Mouse (Mus musculus) embryonic facial prominence, embryonic 11.5 days (tissue): Measurements from ENCODE around the gene Ddx20. TPM values are rescaled to one million over a fixed set of nuclear protein-coding genes. Genes with fewer than 3 reads are reported as not detected.

Experiments used
- ATAC-seq: fragments of 200-750 bp; cut with Nextera tagmentation; replicated peaks from 2 replicates; pipeline ENCODE4 v1.8.0; 2017; ENCODE audit warnings: low read depth; ENCODE audit not compliant: insufficient number of reproducible peaks, low FRiP score, low TSS enrichment
- DNase-seq: peaks from one replicate; pipeline ENCODE4 v3.0.0-alpha.2; 2015; ENCODE audit warnings: low spot score
- H3K27ac ChIP-seq: fragments of 300-500 bp; sonication (generic); replicated peaks from 2 replicates; pipeline ENCODE4 v1.5.1; 2014; ENCODE audit warnings: mild to moderate bottlenecking, low read depth, low read length, control low read depth
- H3K27me3 ChIP-seq: fragments of 300-500 bp; sonication (generic); 2 replicates; pipeline ENCODE4 v1.6.1; 2014; ENCODE audit warnings: mild to moderate bottlenecking, low read length, moderate library complexity, mixed read lengths; ENCODE audit not compliant: control insufficient read depth, insufficient read depth
- H3K36me3 ChIP-seq: fragments of 300-500 bp; sonication (generic); replicated peaks from 2 replicates; pipeline ENCODE4 v1.6.1; 2014; ENCODE audit warnings: low read depth, mild to moderate bottlenecking, low read length, moderate library complexity, mixed read lengths; ENCODE audit not compliant: control insufficient read depth, insufficient read depth
- H3K4me1 ChIP-seq: fragments of 300-500 bp; sonication (generic); 2 replicates; pipeline ENCODE4 v1.6.1; 2014; ENCODE audit warnings: low read length, mixed read lengths; ENCODE audit not compliant: control insufficient read depth, insufficient read depth
- H3K4me2 ChIP-seq: fragments of 300-500 bp; sonication (generic); 2 replicates; pipeline ENCODE4 v1.6.1; 2014; ENCODE audit warnings: low read depth, mild to moderate bottlenecking, control low read depth, low read length, moderate library complexity
- H3K4me3 ChIP-seq: fragments of 300-500 bp; sonication (generic); 2 replicates; pipeline ENCODE4 v1.5.1; 2014; ENCODE audit warnings: low read depth, low read length, control low read depth
- H3K9ac ChIP-seq: fragments of 300-500 bp; sonication (generic); replicated peaks from 2 replicates; pipeline ENCODE4 v1.6.1; 2014; ENCODE audit warnings: mild to moderate bottlenecking, control low read depth, low read length
- H3K9me3 ChIP-seq: fragments of 300-500 bp; sonication (generic); replicated peaks from 2 replicates; pipeline ENCODE4 v1.6.1; 2016; ENCODE audit warnings: mild to moderate bottlenecking, low read length, inconsistent platforms, mixed read lengths; ENCODE audit not compliant: control insufficient read depth
- WGBS: fragments of 180-500 bp; shearing (Covaris S2); extraction: QIAGEN DNeasy Blood & Tissue Kit; methylation state at CpG from one replicate; pipeline ENCODE4 v1.1.7; 2014; 5-methylcytosine and 5-hydroxymethylcytosine counted together
- polyA plus RNA-seq: library from polyadenylated mRNA; unstranded; fragments of >200 nt; fragmentation: Nextera tagmentation; extraction: Ambion mirVana; gene quantifications from 2 replicates; pipeline ENCODE4 v1.2.1, GENCODE M21; 2014

Gene Ddx20
- polyA plus RNA-seq, 1 experiment from 2014 or later: 56.8 TPM

- Histone ChIP-seq H3K9ac (no peak overlapping the region), H3K4me2 (no peak overlapping the region), H3K36me3 (no peaks in the 10 kb centered on the region), H3K9me3 (no peaks in the 10 kb centered on the region), H3K27me3 (no peaks in the 10 kb centered on the region), H3K27ac (no peak overlapping the region), H3K4me1 (peaks cover 6% of the 10 kb centered on the region), H3K4me3 (no peak overlapping the region)
- ATAC-seq: no peak
- no peak for DNase-seq
These were observed 25.5 kb upstream of the Ddx20 start for GRCm38 (mm10) chr3:105712827-105713226.

GRCm38 (mm10) chr3:105711741-105712140 lies 24.4 kb upstream of the Ddx20 start:
- H3K36me3 ChIP-seq: no peaks in the 10 kb centered on the region
- H3K4me1 ChIP-seq: peaks cover 6% of the 10 kb centered on the region
- 59% methylated on average over 7 of the region's 7 CpGs for WGBS
- H3K9ac ChIP-seq: no peak overlapping the region
- no peaks in the 10 kb centered on the region for H3K27me3 ChIP-seq
- H3K9me3 ChIP-seq: no peaks in the 10 kb centered on the region
- ATAC-seq: no peak
- no peak overlapping the region for H3K27ac ChIP-seq
- no peak for DNase-seq
- no peak overlapping the region for H3K4me2 ChIP-seq
- no peak overlapping the region for H3K4me3 ChIP-seq

DNA sequence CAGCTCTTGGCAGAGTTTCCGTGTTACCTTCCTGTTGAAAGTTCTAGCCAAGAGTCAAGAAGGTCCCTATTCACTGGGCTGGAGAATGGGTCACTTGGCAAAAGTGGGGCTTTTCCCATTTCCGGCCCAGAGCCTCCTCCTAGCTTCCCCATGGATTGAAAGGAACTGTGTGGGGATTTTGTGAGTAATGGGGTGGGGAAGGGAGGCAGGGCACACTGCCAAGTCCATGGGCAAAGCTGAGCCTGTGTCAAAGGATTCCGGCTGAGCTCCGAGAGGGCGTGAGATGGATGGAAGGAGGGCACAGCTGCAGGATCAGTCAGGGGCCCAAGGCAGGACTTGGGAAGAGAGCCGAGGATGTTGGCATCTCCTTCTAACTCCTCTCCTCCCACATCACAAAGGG lies 22.9 kb upstream of the Ddx20 start:
- DNase-seq: no peak
- H3K4me1 ChIP-seq: peaks cover 6% of the 10 kb centered on the region
- no peaks in the 10 kb centered on the region; the same call in 1 of the 2 replicates for H3K27me3 ChIP-seq
- no peaks in the 10 kb centered on the region for H3K36me3 ChIP-seq
- no peak overlapping the region for H3K27ac ChIP-seq
- H3K4me3 ChIP-seq: no peak overlapping the region
- no peak overlapping the region for H3K9ac ChIP-seq
- H3K4me2 ChIP-seq: no peak overlapping the region
- WGBS: 84% methylated on average over 6 of the region's 6 CpGs
- no peaks in the 10 kb centered on the region for H3K9me3 ChIP-seq
- ATAC-seq: no peak

- Histone ChIP-seq H3K4me2 (no peak overlapping the region), H3K27me3 (no peaks in the 10 kb centered on the region; the same call in 1 of the 2 replicates), H3K27ac (no peak overlapping the region), H3K36me3 (no peaks in the 10 kb centered on the region), H3K4me1 (no peaks in the 10 kb centered on the region; the same call in 1 of the 2 replicates), H3K9ac (no peak overlapping the region), H3K9me3 (no peaks in the 10 kb centered on the region), H3K4me3 (no peak overlapping the region)
- peak; percentile 51 for DNase-seq
- ATAC-seq: no peak
- WGBS: 3% methylated on average over 7 of the region's 7 CpGs
These were observed 20.2 kb upstream of the Ddx20 start for GRCm38 (mm10) chr3:105707590-105707989.

DNA sequence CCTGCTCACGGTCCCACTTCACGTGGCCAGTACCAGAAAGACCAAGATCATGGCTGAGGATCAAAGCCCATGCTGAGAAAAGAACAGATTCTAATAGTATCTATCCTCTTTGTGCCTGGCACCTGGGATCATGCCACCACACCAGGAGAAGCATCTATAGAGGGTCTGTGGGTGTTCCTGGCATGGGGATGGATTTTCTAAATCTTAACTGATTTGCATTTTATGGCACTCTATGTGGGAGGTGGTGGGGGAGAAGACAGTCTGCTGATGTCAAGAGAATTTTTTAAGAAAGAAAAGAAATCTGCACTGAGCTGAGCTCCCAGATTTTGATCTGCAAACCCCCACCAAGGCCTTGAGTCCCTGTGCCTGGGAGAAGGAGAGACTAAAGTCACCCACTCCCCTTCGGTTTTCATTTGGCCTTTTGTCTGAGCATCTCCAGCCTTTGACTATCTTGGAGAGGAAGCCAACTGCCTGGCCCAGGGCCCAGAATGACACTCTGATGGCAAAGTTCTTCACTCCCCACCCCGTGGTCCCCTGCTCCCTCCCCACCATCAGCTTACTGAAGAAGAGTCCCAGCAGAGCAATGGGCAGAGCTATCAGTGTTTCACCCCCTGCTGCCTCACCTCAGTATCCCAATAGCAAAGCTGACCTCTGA lies 19.1 kb upstream of the Ddx20 start:
- WGBS: 37% methylated on average over 4 of the region's 4 CpGs
- no peak overlapping the region for H3K4me2 ChIP-seq
- no peaks in the 10 kb centered on the region; the same call in 1 of the 2 replicates for H3K27me3 ChIP-seq
- no peak for ATAC-seq
- H3K9ac ChIP-seq: no peak overlapping the region
- H3K4me3 ChIP-seq: no peak overlapping the region
- DNase-seq: no peak
- no peaks in the 10 kb centered on the region for H3K9me3 ChIP-seq
- no peaks in the 10 kb centered on the region; the same call in 1 of the 2 replicates for H3K4me1 ChIP-seq
- H3K36me3 ChIP-seq: no peaks in the 10 kb centered on the region
- H3K27ac ChIP-seq: no peak overlapping the region

GRCm38 (mm10) chr3:105705561-105705960 lies 18.2 kb upstream of the Ddx20 start:
- Histone ChIP-seq H3K9me3 (no peaks in the 10 kb centered on the region), H3K4me2 (peak overlapping the region; percentile 98), H3K36me3 (no peaks in the 10 kb centered on the region), H3K4me1 (no peaks in the 10 kb centered on the region; the same call in 1 of the 2 replicates), H3K4me3 (peak overlapping the region; percentile 63), H3K27ac (no peak overlapping the region), H3K27me3 (no peaks in the 10 kb centered on the region; the same call in 1 of the 2 replicates), H3K9ac (peak overlapping the region; percentile 64)
- ATAC-seq (no peak), DNase-seq (no peak)
- WGBS: 21% methylated on average over 3 of the region's 3 CpGs

DNA sequence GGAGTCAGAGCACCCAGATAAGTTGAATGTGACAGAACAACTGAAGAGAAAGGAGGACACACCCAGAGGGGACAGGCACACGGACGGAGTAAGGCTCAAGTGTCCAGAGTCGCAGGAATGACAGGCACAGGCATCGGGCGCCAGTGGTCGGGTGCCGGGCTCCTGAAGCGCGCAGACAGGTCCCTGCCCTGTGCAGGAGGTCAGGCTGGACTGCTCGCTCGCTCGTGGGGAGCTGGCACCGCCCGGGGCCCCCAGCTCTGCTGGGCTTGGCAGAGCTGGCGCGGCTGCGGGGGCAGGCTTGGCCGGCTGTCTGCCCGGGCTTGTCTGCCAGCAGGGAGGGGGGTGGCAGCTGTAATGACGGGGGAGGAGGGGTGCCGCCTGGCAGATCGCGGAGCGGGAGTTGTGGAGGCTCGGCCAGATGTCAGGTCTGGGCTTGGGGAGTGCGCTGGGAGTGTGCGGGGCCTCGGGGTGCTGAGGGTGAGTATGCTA lies 17.7 kb upstream of the Ddx20 start:
- Histone ChIP-seq H3K4me2 (peak overlapping the region; percentile 98), H3K4me1 (no peaks in the 10 kb centered on the region; the same call in 1 of the 2 replicates), H3K27me3 (no peaks in the 10 kb centered on the region; the same call in 1 of the 2 replicates), H3K27ac (no peak overlapping the region), H3K4me3 (peak overlapping the region; percentile 63), H3K9me3 (no peaks in the 10 kb centered on the region), H3K36me3 (no peaks in the 10 kb centered on the region), H3K9ac (peak overlapping the region; percentile 64)
- 1% methylated on average over 28 of the region's 28 CpGs for WGBS
- DNase-seq (no peak), ATAC-seq (peak; percentile 60)
